Mouse (Mus musculus) neutrophil, adult 83 days (primary cell): ENCODE data around the gene Olfr1453. TPM values are rescaled to one million over a fixed set of nuclear protein-coding genes. Genes with fewer than 3 reads are reported as not detected.

Experiments
- total RNA-seq, 2 experiments: library from RNA; stranded (reverse); gene quantifications; one replicate each; pipeline ENCODE4 v1.2.4; 2023

The Olfr1453 gene
- total RNA-seq, result not detected

GRCm38 (mm10) chr19:13028227-13028626 lies at the start of gene Olfr1453:
Olfr1453 (minus strand) TSS chr19:13028327.

GRCm38 (mm10) chr19:13060310-13060709 lies 32.2 kb upstream of the Olfr1453 start, which contains the start of gene Olfr1454:
Olfr1454 (plus strand) TSS chr19:13060610.

GRCm38 (mm10) chr19:12994714-12995113 lies 33.4 kb downstream of the Olfr1453 start, which contains the start of gene Olfr1451:
Olfr1451 (plus strand) TSS chr19:12995014.

Other genes starting within 250 kb of the Olfr1453 start
- 10 to 100 TPM; 44.8 to 46.9 TPM for gene Zfp91, start 232.2 kb downstream of the Olfr1453 start, total RNA-seq
- 1 to 10 TPM; 7.3 to 8.4 TPM for gene Lpxn, start 232.1 kb downstream of the Olfr1453 start, total RNA-seq
- gene Gm5244, start 181.6 kb downstream of the Olfr1453 start, total RNA-seq, result not detected
- gene Olfr1444, start 171.0 kb downstream of the Olfr1453 start, total RNA-seq, result not detected
- gene Olfr1445, start 144.5 kb downstream of the Olfr1453 start, total RNA-seq, result not detected
- gene Olfr1446, start 134.8 kb downstream of the Olfr1453 start, total RNA-seq, result not detected
- not detected for gene Olfr1447, start 124.6 kb downstream of the Olfr1453 start, total RNA-seq
- not detected for gene Olfr1448, start 103.9 kb downstream of the Olfr1453 start, total RNA-seq
- gene Olfr1449, start 97.5 kb downstream of the Olfr1453 start, total RNA-seq, result not detected
- not detected for gene Olfr1450, start 78.1 kb downstream of the Olfr1453 start, total RNA-seq
- gene Olfr1451, start 33.3 kb downstream of the Olfr1453 start, total RNA-seq, result not detected
- not detected for gene Olfr1454, start 32.3 kb upstream of the Olfr1453 start, total RNA-seq
- not detected for gene Olfr1457, start 69.6 kb upstream of the Olfr1453 start, total RNA-seq
- not detected for gene Olfr1458, start 78.4 kb upstream of the Olfr1453 start, total RNA-seq
- under 1 TPM; 0.11 to 0.13 TPM for gene Olfr1459, start 121.2 kb upstream of the Olfr1453 start, total RNA-seq
- gene Olfr1461, start 134.7 kb upstream of the Olfr1453 start, total RNA-seq, result not detected
- gene Olfr1462, start 157.4 kb upstream of the Olfr1453 start, total RNA-seq, result not detected
- gene Olfr1463, start 203.0 kb upstream of the Olfr1453 start, total RNA-seq, result not detected